Mouse (Mus musculus): ENCODE results near the gene Fndc5.

Fndc5 gene

DNA sequence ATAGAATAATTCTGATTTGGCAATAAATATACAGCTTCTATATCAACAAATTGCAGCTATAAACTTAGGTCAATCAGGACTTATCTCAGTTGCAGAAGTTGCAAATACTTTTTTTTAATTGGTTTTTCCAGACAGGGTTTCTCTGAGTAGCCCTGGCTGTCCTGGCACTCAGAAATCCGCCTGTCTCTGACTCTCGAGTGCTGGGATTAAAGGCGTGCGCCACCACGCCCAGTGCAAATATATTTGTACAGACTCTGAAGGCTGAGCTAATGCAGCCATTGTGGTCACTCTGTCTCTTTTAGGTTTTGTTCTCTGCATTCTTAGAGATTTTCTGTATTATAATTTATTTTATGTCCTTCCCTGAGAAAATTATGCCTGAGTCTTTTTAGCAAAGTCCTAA lies 20.7 kb downstream of the Fndc5 start:
- CTCF ChIA-PET = no interaction called here
- POLR2A ChIA-PET = interaction anchor here in 1 of 4 experiments (0.6 to 2.3 kb wide), 2 partner anchors 23 to 33 kb away, joined by 3 to 5 read pairs; partner anchors contain the start of genes S100pbp and Yars

DNA sequence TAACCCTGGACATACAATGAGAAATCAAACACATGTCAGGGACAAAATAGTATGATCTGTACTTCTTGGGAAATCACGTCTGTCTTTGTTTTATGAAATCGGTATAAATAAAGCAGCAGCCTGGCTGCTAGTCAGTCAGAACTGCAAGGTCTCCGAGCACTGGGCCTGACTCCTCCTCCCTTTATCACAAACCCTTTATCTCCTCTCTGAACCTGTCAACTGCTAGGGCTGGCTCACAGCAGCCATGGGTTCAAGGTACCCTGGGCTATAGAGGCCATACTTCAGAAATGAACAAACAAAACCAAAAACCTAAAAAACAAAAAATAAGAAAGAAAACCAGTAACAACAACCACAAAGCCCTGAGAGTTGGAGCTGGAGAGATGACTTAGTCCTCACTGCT lies 21.8 kb downstream of the Fndc5 start:
- CTCF ChIA-PET = no interaction called here
- POLR2A ChIA-PET = interaction anchor here in 1 of 4 experiments (0.6 to 2.3 kb wide), 2 partner anchors 32 to 37 kb away, joined by 4 to 5 read pairs; partner anchors contain the start of genes Hpca, S100pbp and Yars

DNA sequence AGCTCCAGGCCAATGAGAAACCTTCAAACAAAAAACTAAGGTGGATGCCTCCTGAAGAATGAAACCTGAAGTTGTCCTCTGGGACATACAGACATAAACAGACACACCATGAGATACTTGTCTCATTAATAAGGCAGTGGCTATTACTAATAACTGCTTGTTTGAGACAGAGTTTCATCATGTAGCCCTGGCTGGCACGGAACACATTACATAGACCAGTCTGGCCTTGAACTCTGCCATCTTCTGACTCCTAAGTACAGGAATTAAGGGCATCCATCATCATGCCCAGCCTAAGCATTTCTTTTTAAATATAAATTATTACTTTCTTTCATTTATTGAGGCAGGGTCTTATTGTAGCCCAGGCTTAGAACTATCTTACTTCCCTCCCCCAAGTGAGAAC lies 24.3 kb downstream of the Fndc5 start:
- ChIA-PET POLR2A (interaction anchor here in 3 of 4 experiments (0.6 to 3.4 kb wide), 18 partner anchors 8 to 370 kb away, joined by 3 to 16 read pairs (median 4); partner anchors contain the start of genes S100pbp (in 2 of the 3), Yars (in 2 of the 3), C77080 (in 1 of the 3) and Rnf19b (in 1 of the 3)), CTCF (interaction anchor here in 3 of 4 experiments (0.6 to 2.9 kb wide), 5 partner anchors 11 to 151 kb away, joined by 3 to 11 read pairs (median 3); no protein-coding TSS in a partner anchor)

DNA sequence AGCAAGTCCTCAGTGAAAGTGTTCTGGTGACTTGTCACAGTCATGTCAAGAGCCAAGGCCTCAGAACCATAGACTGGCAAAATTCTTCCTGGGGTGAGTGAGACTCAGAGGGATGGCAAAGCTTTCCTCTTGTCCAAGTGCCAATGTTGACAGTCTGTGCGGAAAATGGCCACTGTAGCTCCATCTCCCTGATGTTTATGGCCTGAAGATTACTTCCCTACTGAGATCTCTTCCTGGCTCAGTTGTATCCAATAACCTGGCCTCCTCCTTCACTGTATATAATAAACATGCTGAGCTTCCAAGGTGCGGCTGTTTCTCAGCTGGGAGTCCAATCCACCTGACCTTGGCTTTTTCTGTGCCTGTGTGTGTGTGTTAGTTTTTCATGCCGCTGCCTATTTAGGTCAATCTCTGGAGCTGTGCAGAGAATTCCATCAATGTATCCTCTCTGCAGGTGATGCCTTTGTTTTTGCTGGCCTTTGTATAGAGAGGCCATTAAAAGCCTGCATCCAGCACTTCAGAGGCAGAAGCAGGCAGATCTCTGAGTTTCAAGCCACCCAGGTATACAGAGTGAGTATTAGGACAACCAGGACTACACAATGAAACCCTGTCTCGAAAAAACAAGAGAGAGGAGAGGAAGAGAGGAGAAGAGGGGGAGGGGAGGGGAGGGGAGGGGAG lies 24.9 kb downstream of the Fndc5 start:
- CTCF ChIA-PET = interaction anchor here (0.5 to 2.9 kb wide), 8 partner anchors 11 to 204 kb away, joined by 3 to 11 read pairs (median 3); no protein-coding TSS in a partner anchor
- POLR2A ChIA-PET = interaction anchor here (0.5 to 3.4 kb wide), 28 partner anchors 8 to 371 kb away, joined by 3 to 16 read pairs (median 4); partner anchors contain the start of genes Rnf19b (in 3 of the 4), S100pbp (in 2 of the 4), Yars (in 2 of the 4) and Bsdc1 (in 1 of the 4)

DNA sequence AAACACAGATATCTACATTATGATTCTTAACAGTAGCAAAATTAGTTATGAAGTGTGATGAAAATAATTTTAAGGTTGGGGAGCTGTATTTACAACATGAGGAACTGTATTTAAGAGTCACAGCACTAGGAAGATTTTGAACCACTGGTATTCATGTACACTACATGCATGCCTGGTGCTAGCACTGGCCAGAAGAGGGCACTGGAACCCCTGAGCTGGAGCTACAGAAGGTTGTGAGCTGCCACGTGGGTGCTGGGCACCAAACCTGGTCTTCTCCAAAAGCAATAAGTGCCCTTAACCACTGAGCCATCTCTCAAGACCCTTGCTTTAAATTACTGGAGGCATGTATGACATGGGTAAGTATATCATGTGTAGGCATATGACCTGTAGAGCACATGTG lies 35.7 kb downstream of the Fndc5 start:
- ChIA-PET POLR2A (interaction anchor here in 2 of 4 experiments (0.7 to 1.6 kb wide), 12 partner anchors 10 to 143 kb away, joined by 3 to 8 read pairs (median 4); partner anchors contain the start of genes S100pbp (in 2 of the 2), Yars (in 2 of the 2) and Rnf19b (in 1 of the 2)), CTCF (interaction anchor here in 3 of 4 experiments (0.5 to 1.9 kb wide), 11 partner anchors 11 to 490 kb away, joined by 3 to 10 read pairs (median 3); no protein-coding TSS in a partner anchor)

DNA sequence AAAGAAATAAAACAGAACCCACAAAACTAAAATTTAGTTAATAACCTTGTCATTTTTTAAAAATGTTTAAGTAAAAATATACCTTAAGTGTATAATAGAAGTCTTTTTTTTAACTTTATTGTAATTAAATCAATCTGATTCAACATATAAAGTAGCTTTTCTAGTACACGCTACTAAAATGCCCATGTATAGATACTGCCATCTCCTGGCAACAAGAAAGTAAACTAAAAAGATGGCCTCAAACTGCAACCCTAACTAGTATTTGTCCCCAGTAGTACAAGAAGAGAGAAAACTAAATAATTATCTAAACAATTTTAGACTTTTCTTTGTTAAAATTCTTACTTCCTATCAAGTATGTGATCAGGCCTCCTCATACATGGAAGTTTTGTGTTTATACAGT lies 42.8 kb downstream of the Fndc5 start:
- POLR2A ChIA-PET = interaction anchor here in 2 of 4 experiments (0.6 to 2.3 kb wide), 6 partner anchors 10 to 424 kb away, joined by 3 to 9 read pairs (median 4); partner anchors contain the start of genes A3galt2 (in 1 of the 2), S100pbp (in 1 of the 2) and Yars (in 1 of the 2)
- CTCF ChIA-PET = interaction anchor here in 2 of 4 experiments (0.6 kb wide), 2 partner anchors 10 to 356 kb away, joined by 4 to 5 read pairs; partner anchors contain the start of genes S100pbp (in 1 of the 2) and Yars (in 1 of the 2)

DNA sequence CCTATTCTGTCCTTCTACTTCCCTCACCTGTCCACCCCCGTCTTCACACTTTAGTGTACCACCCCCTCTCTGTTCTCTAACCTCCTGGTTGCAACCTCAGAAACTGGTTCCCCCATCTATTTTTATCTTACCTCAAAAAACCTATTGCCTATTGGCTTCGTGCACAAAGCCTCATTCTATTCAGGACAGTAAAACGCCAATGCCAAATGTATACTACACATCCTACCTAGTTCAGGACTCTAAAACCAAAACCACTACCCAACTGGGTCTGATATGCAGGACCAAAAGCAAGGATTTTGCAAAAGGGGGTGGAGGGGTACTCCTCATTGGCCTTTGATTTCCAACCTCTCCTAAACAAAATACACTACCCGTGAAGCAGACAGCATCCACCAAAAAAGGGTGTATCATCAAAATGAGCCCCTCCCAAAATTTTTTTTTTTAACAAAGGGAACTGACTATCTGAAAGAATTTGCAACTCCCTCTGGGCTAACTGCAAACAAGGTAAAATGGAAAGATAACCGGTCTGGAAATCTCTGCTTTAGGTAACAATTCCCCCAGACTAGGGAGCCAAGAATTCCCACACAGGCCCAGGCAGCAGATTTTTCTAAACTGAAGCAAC lies 51.4 kb downstream of the Fndc5 start:
- CTCF ChIA-PET = no interaction called here

DNA sequence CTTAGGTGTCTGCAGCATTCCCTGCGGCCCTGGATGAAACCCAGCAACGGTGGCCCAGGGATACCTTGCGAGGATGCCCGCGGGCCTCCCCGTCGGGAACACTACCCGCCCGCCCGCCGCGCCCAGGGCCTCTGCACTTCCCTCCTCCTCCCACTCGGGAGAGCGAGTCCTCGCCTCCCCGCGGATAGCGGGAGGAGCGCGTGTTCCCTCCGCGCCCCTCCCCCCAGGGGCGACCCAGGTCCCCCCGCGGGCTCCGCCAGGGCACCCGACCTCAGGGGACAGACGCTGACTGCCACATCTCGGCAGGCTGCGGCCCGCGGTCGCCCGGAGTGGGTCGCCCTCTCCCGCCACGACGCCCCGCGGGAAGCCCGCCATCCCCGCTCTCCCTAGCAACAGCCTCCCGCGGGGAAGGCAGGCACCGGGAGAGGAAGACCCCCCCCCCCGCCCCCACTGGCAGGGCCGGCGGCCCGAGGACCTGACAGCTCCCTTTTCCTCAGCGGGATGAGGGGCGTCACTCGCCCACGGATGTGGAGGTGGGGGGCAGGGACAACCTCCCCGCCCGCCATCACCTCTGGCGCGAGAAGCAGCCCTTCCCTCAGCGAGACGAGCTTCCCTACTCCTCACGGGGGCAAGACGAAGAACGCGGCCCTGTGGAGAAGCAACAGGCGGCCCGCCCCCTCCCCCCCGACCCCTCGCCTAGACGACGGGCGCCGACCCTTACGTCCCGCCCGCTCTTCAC lies 52.2 kb downstream of the Fndc5 start:
- POLR2A ChIA-PET = interaction anchor here (0.5 to 3.2 kb wide), 121 partner anchors 9 to 1875 kb away, joined by 3 to 38 read pairs (median 4); partner anchors contain the start of genes C77080 (in 3 of the 4), Bsdc1 (in 2 of the 4), Azin2 (in 1 of the 4) and Ccdc28b (in 1 of the 4)
- CTCF ChIA-PET = interaction anchor here (0.6 to 1.2 kb wide), 17 partner anchors 9 to 264 kb away, joined by 3 to 7 read pairs (median 3); no protein-coding TSS in a partner anchor

More for the DNA sequence above, 51.4 kb downstream of the Fndc5 start:
- POLR2A ChIA-PET = no interaction called here

DNA sequence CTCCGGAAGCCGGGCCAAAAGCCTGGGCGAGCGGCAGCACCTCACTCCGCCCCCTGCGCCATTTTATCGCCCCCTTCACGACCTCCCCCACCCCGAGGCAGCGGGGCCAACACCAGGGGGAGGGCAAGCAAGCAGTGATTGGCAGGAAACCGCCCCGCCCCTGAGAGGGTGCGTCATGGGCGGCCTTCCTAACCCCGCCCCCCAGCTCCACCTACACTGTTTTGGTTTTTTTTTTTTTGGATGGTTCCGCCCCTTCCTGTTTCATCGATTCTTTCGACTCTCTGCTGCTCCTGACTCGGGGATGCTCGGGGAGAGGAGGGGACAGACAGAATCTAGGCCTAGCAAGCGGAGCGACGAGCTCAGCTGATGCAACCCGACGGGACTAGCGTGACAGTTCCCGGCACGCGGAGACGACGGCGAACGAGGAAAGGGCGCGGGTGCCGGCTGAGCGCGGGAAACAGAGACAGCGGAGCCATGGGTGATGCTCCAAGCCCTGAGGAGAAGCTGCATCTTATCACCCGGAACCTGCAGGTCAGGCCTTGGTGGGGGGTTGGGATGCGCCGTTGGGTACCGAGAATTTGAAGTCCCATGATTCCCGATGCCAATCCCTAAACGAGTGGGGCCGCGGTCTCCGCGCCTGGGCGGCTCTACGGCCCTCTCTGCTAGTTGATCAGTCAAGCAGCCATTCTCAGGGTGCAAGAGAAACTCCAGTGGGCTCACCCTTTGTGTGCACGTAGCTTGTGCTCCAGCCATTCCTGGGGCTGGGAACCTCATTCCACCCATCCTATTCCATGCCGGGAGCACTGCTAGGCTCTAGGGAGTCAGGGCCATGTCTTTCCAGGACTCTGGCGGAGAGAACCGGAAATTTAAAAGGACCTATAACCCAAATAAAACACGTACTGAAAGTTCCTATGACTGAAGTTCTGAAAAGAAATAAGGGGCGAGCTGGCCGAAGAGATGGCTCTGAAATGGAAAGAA lies 53.0 kb downstream of the Fndc5 start, which contains the start of the genes S100pbp and Yars:
TSS of gene S100pbp (minus strand) at position 186 of the 978 bp plus-strand sequence.
TSS of gene Yars (plus strand) at position 219 of the 978 bp plus-strand sequence.
- CTCF ChIA-PET = interaction anchor here (0.6 to 1.2 kb wide), 20 partner anchors 10 to 1365 kb away, joined by 3 to 8 read pairs (median 4); no protein-coding TSS in a partner anchor

DNA sequence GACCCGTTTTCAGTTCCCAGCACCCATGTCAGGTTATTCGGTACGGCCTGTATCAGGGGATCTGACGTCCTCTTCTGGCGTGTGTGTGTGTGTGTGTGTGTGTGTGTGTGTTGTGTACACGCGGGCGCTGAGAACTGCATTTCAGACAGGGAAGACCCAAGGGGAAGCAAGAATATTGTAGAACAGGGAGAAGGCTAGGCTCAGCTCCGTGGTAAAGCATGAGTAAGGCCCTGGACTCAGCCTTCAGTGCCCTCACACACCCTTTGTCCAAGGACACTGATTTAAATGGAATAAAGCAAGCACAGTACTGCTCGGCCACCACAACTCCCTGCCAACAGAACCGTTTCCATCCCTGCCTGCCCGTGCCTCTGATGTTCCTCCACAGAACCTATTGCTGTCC lies 53.7 kb downstream of the Fndc5 start:
- POLR2A ChIA-PET = interaction anchor here in 3 of 4 experiments (0.6 to 3.2 kb wide), 62 partner anchors 8 to 410 kb away, joined by 3 to 38 read pairs (median 6); partner anchors contain the start of genes C77080 (in 3 of the 3), Bsdc1 (in 1 of the 3), Fndc5 (in 1 of the 3) and Marcksl1 (in 1 of the 3)

More for the DNA sequence above, 53.0 kb downstream of the Fndc5 start, which contains the start of the genes S100pbp and Yars:
- POLR2A ChIA-PET = interaction anchor here (0.5 to 3.2 kb wide), 145 partner anchors 8 to 1876 kb away, joined by 3 to 38 read pairs (median 4); partner anchors contain the start of genes C77080 (in 3 of the 4), Bsdc1 (in 2 of the 4), Fndc5 (in 2 of the 4) and Azin2 (in 1 of the 4)

DNA sequence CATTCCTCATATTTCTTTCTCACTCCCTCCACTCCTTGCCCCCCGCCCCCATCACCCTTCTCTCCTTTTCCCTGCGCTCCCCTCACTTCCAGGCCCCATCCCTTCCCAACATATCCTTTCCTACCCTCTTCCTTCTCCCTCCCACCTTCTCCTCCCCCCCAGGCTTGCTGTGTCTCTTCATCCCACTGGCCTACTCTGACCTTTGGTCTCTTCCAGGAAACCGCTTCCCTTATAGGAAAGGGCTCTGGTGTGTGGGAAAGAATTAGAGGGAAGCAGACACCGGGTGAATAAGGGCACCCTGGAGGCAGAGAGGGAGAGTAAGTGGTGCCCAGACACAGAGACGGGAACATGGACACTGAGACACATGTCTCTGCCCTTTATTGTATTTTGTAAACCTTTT lies 54.9 kb downstream of the Fndc5 start:
- CTCF ChIA-PET = no interaction called here
- POLR2A ChIA-PET = interaction anchor here in 3 of 4 experiments (0.7 to 3.2 kb wide), 10 partner anchors 10 to 354 kb away, joined by 3 to 30 read pairs (median 14); no protein-coding TSS in a partner anchor

More for the DNA sequence above, 53.7 kb downstream of the Fndc5 start:
- CTCF ChIA-PET = interaction anchor here in 2 of 4 experiments (0.6 kb wide), 2 partner anchors 8 to 305 kb away, joined by 3 to 5 read pairs; no protein-coding TSS in a partner anchor
